Mouse (Mus musculus): ENCODE measurements around the gene Eed. TPM values are rescaled to one million over a fixed set of nuclear protein-coding genes. Genes with fewer than 3 reads are reported as not detected.
A peak's percentile ranks its signal among the peaks of the same experiment; 100 is the strongest.
"Not testable (repeated sequence)": the region's sequence is repeated elsewhere in the genome, so short reads cannot be mapped to it uniquely, and the experiment has no call there.

The Eed gene
- total RNA-seq (2021), result 10 to 100 TPM; 33.2 to 33.9 TPM
- long read RNA-seq, transcript Eed-201 (12 exons, 2,067 nt), result major isoform, 12 of 18 reads
- long read RNA-seq, partial matches to known transcripts, result 1 of 18 reads
- long read RNA-seq, other reads (novel, unspliced or antisense), result 5 of 18 reads

GRCm38 (mm10) chr7:89980485-89981422, at the start of gene Eed:
Eed (minus strand) TSS chr7:89980983.
- DNase-seq (ENCODE audit: low spot score in 2 of 2), result peak; percentile 90 to 94

GRCm38 (mm10) chr7:90029548-90030485, 49.0 kb upstream of the Eed start:
- peak in 1 of 2 experiments; percentile 26 for DNase-seq (ENCODE audit: low spot score in 2 of 2)

GRCm38 (mm10) chr7:90028888-90029547, 48.2 kb upstream of the Eed start:
- DNase-seq (ENCODE audit: low spot score in 2 of 2), result peak; percentile 72 to 86

- DNase-seq (ENCODE audit: low spot score in 2 of 2), result no peak
Observed at GRCm38 (mm10) chr7:90024975-90025374, 44.2 kb upstream of the Eed start.

- DNase-seq (ENCODE audit: low spot score in 2 of 2), result no peak
Observed at GRCm38 (mm10) chr7:90022974-90023707, 42.4 kb upstream of the Eed start.

GRCm38 (mm10) chr7:90020331-90020730, 39.5 kb upstream of the Eed start:
- no peak for DNase-seq (ENCODE audit: low spot score in 2 of 2)

- no peak for DNase-seq (ENCODE audit: low spot score in 2 of 2)
Observed at GRCm38 (mm10) chr7:90019570-90019969, 38.8 kb upstream of the Eed start.

- no peak for DNase-seq (ENCODE audit: low spot score in 2 of 2)
Observed at GRCm38 (mm10) chr7:90016930-90017588, 36.3 kb upstream of the Eed start.

- peak in 1 of 2 experiments; percentile 56 for DNase-seq (ENCODE audit: low spot score in 2 of 2)
Observed at GRCm38 (mm10) chr7:90016459-90016858, 35.7 kb upstream of the Eed start.

- no peak for DNase-seq (ENCODE audit: low spot score in 2 of 2)
Observed at GRCm38 (mm10) chr7:90006667-90007653, 26.2 kb upstream of the Eed start.

- no peak for DNase-seq (ENCODE audit: low spot score in 2 of 2)
Observed at GRCm38 (mm10) chr7:90004781-90005180, 24.0 kb upstream of the Eed start.

GRCm38 (mm10) chr7:90002375-90002774, 21.6 kb upstream of the Eed start:
- no peak for DNase-seq (ENCODE audit: low spot score in 2 of 2)

- DNase-seq (ENCODE audit: low spot score in 2 of 2), result no peak
Observed at GRCm38 (mm10) chr7:89999491-89999890, 18.7 kb upstream of the Eed start.

GRCm38 (mm10) chr7:89998624-89999006, 17.8 kb upstream of the Eed start:
- DNase-seq (ENCODE audit: low spot score in 2 of 2), result no peak

- DNase-seq (ENCODE audit: low spot score in 2 of 2), result peak in 1 of 2 experiments; percentile 72
Observed at GRCm38 (mm10) chr7:89998006-89998623, 17.3 kb upstream of the Eed start.

- DNase-seq (ENCODE audit: low spot score in 2 of 2), result not testable (repeated sequence)
Observed at GRCm38 (mm10) chr7:89997526-89997925, 16.7 kb upstream of the Eed start.

- no peak for DNase-seq (ENCODE audit: low spot score in 2 of 2)
Observed at GRCm38 (mm10) chr7:89993091-89993490, 12.3 kb upstream of the Eed start.

GRCm38 (mm10) chr7:89984421-89984820, 3.6 kb upstream of the Eed start:
- DNase-seq (ENCODE audit: low spot score in 2 of 2), result no peak
